Mouse (Mus musculus) CH12.LX (cell line): ENCODE measurements around the gene Dnah7c. TPM values are rescaled to one million over a fixed set of nuclear protein-coding genes. Genes with fewer than 3 reads are reported as not detected.

Experiments
- DNase-seq: peaks from one replicate; pipeline ENCODE4 v3.0.0-alpha.2; 2013; ENCODE audit errors: extremely low read depth
- H3K27ac ChIP-seq: 2 replicates; pipeline ENCODE4 v1.5.1; 2012; ENCODE audit warnings: low read depth, mild to moderate bottlenecking, control low read depth, moderate library complexity; ENCODE audit not compliant: insufficient read depth
- H3K27me3 ChIP-seq: replicated peaks from 2 replicates; pipeline ENCODE3; 2012; ENCODE audit warnings: inconsistent platforms
- H3K36me3 ChIP-seq, 2 experiments: replicated peaks in 1 of 2; 2 replicates each; pipeline versions ENCODE3 to v1.6.1; 2012; ENCODE audit warnings: inconsistent platforms in 1 of 2, low read length in 1 of 2, mild to moderate bottlenecking in 1 of 2, mixed read lengths in 1 of 2, moderate library complexity in 1 of 2; ENCODE audit not compliant: control insufficient read depth in 1 of 2, insufficient read depth in 1 of 2
- H3K4me1 ChIP-seq, 2 experiments: 2 replicates each; pipeline ENCODE4 v1.6.1; 2012; ENCODE audit warnings: inconsistent platforms in 1 of 2, moderate library complexity in 1 of 2; ENCODE audit not compliant: insufficient read depth in 2 of 2, control insufficient read depth in 1 of 2
- H3K4me2 ChIP-seq: 2 replicates; pipeline ENCODE4 v1.6.1; 2012; ENCODE audit warnings: low read depth, mild to moderate bottlenecking, control low read depth; ENCODE audit not compliant: poor library complexity, insufficient read depth, severe bottlenecking
- H3K4me3 ChIP-seq, 3 experiments: fragments of 150-350 bp in 1 of 3; sonication (generic) in 1 of 3; replicated peaks in 1 of 3; 2 replicates each; pipeline versions ENCODE3 to v1.5.1; 2011 to 2012; ENCODE audit warnings: low read depth in 2 of 3, low read length in 2 of 3, mild to moderate bottlenecking in 2 of 3, moderate library complexity in 2 of 3, control low read depth in 1 of 3, improper control_type of control experiment in 1 of 3, inconsistent platforms in 1 of 3, mixed read lengths in 1 of 3; ENCODE audit not compliant: poor library complexity in 1 of 3
- H3K79me2 ChIP-seq: replicated peaks from 2 replicates; pipeline ENCODE4 v1.6.1; 2012; ENCODE audit warnings: mild to moderate bottlenecking, moderate library complexity; ENCODE audit not compliant: control insufficient read depth, poor library complexity, insufficient read depth, severe bottlenecking; ENCODE audit errors: extremely low read depth
- H3K9ac ChIP-seq: 2 replicates; pipeline ENCODE4 v1.6.1; 2012; ENCODE audit warnings: low read depth, mild to moderate bottlenecking, control low read depth, moderate library complexity; ENCODE audit not compliant: insufficient read depth
- H3K9me3 ChIP-seq: replicated peaks from 2 replicates; pipeline ENCODE3; 2012; ENCODE audit warnings: low read length, inconsistent platforms, mixed read lengths
- BHLHE40 ChIP-seq: IDR thresholded peaks from 2 replicates; pipeline ENCODE4 v1.6.1; 2011; ENCODE audit warnings: mild to moderate bottlenecking, low read depth, low read length, improper control_type of control experiment
- CHD1 ChIP-seq: IDR thresholded peaks from 2 replicates; pipeline ENCODE4 v1.6.1; 2012; ENCODE audit warnings: low read depth, low read length, improper control_type of control experiment, inconsistent platforms
- CTCF ChIP-seq, 2 experiments: IDR thresholded peaks in 1 of 2; conservative IDR thresholded peaks in 1 of 2; 2 replicates each; pipeline ENCODE4 v1.5.1; 2011 to 2012; ENCODE audit warnings: low read depth in 2 of 2, low read length in 2 of 2, improper control_type of control experiment in 1 of 2, inconsistent platforms in 1 of 2, mild to moderate bottlenecking in 1 of 2, moderate library complexity in 1 of 2
- ELF1 ChIP-seq: IDR thresholded peaks from 2 replicates; pipeline ENCODE4 v1.6.1; 2014; ENCODE audit warnings: low read depth, mild to moderate bottlenecking, inconsistent platforms, low read length, improper control_type of control experiment
- EP300 ChIP-seq: IDR thresholded peaks from 2 replicates; pipeline ENCODE4 v1.6.1; 2011; ENCODE audit warnings: low read length, improper control_type of control experiment
- ETS1 ChIP-seq: conservative IDR thresholded peaks from 2 replicates; pipeline ENCODE4 v1.6.1; 2012; ENCODE audit warnings: low read depth, mild to moderate bottlenecking, inconsistent platforms, low read length, improper control_type of control experiment, moderate library complexity
- HCFC1 ChIP-seq: IDR thresholded peaks from 2 replicates; pipeline ENCODE4 v1.6.1; 2012; ENCODE audit warnings: low read depth, mild to moderate bottlenecking, inconsistent platforms, low read length, improper control_type of control experiment
- IRF4 ChIP-seq: IDR thresholded peaks from 2 replicates; pipeline ENCODE4 v1.6.1; 2014; ENCODE audit warnings: low read depth, mild to moderate bottlenecking, inconsistent platforms, low read length, improper control_type of control experiment
- MAZ ChIP-seq: IDR thresholded peaks from 2 replicates; pipeline ENCODE4 v1.6.1; 2012; ENCODE audit warnings: low read depth, mild to moderate bottlenecking, inconsistent platforms, low read length, improper control_type of control experiment, moderate library complexity
- MEF2A ChIP-seq: IDR thresholded peaks from 2 replicates; pipeline ENCODE4 v1.6.1; 2014; ENCODE audit warnings: low read depth, mild to moderate bottlenecking, inconsistent platforms, low read length, improper control_type of control experiment, borderline replicate concordance
- NELFE ChIP-seq: IDR thresholded peaks from 2 replicates; pipeline ENCODE4 v1.6.1; 2011; ENCODE audit warnings: low read depth, low read length, improper control_type of control experiment
- NRF1 ChIP-seq: IDR thresholded peaks from 2 replicates; pipeline ENCODE4 v1.6.1; 2014; ENCODE audit warnings: low read depth, mild to moderate bottlenecking, inconsistent platforms, low read length, improper control_type of control experiment, moderate library complexity
- POLR2A ChIP-seq: IDR thresholded peaks from 2 replicates; pipeline ENCODE4 v1.6.1; 2011; ENCODE audit warnings: low read depth, mild to moderate bottlenecking, improper control_type of control experiment, low read length
- POLR2AphosphoS2 ChIP-seq: IDR thresholded peaks from 2 replicates; pipeline ENCODE4 v1.6.1; 2011; ENCODE audit warnings: low read depth, low read length, improper control_type of control experiment
- RAD21 ChIP-seq: IDR thresholded peaks from 2 replicates; pipeline ENCODE4 v1.6.1; 2011; ENCODE audit warnings: low read depth, mild to moderate bottlenecking, low read length, improper control_type of control experiment, moderate library complexity
- SIN3A ChIP-seq: IDR thresholded peaks from 2 replicates; pipeline ENCODE4 v1.6.1; 2012; ENCODE audit warnings: low read length, improper control_type of control experiment, inconsistent platforms
- TBP ChIP-seq: conservative IDR thresholded peaks from 2 replicates; pipeline ENCODE4 v1.6.1; 2011; ENCODE audit warnings: low read depth, low read length, improper control_type of control experiment
- TCF12 ChIP-seq: IDR thresholded peaks from 2 replicates; pipeline ENCODE4 v1.6.1; 2014; ENCODE audit warnings: low read depth, mild to moderate bottlenecking, inconsistent platforms, low read length, improper control_type of control experiment
- ZMIZ1 ChIP-seq: IDR thresholded peaks from 2 replicates; pipeline ENCODE4 v1.6.1; 2012; ENCODE audit warnings: low read depth, mild to moderate bottlenecking, inconsistent platforms, low read length, improper control_type of control experiment
- dilution Hi-C: fragments of 300-500 bp; cut with MboI; formaldehyde crosslinking; loops from 2 replicates; pipeline ENCODE4 v1.14.3; 2020; ENCODE audit warnings: low sequenced_read_pairs; ENCODE audit not compliant: extremely low pct_unique_long_range_greater_than_20kb, extremely low pct_ligation_motif_present
- in situ Hi-C: fragments of 300-500 bp; cut with MboI; formaldehyde crosslinking; loops from 3 replicates; pipeline ENCODE4 v1.14.3; 2019; ENCODE audit warnings: low sequenced_read_pairs, low pct_ligation_motif_present, low pct_unique_long_range_greater_than_20kb, mixed read lengths
- polyA plus RNA-seq: library from polyadenylated mRNA; unstranded; fragments of >175 nt; gene quantifications from 2 replicates; pipeline ENCODE4 v1.2.1, GENCODE M21; 2012; ENCODE audit warnings: low read depth; ENCODE audit not compliant: insufficient read length
- total RNA-seq, 2 experiments: library from RNA; depleted of rRNA; stranded (reverse); fragments of 300-350 nt in 1 of 2; fragments of >200 nt in 1 of 2; gene quantifications; 2 replicates each; pipeline ENCODE4 v1.2.3; 2012 to 2014

The Dnah7c gene
- total and polyA plus RNA-seq, 3 experiments = not detected

- H3K27ac ChIP-seq = peak overlapping the region; percentile 87
- peak overlapping the region; percentile 79 to 90 (median 87) for H3K4me3 ChIP-seq
- H3K79me2 ChIP-seq = peaks cover 5% of the 10 kb centered on the region; the same call in 1 of the 2 replicates
- H3K36me3 ChIP-seq = no peaks in the 10 kb centered on the region
- no peaks in the 10 kb centered on the region for H3K27me3 ChIP-seq
- in situ Hi-C loops = loop anchor here (10.0 kb wide), 1 partner anchor 71 kb away; no protein-coding TSS in a partner anchor
- peak; percentile 91 for DNase-seq
- H3K4me1 ChIP-seq = peaks cover 9 to 44% of the 10 kb centered on the region in 2 experiments; a peak in 3 of 4 replicates
- peak; percentile 96 for TF ChIP-seq POLR2A
- peak; percentile 94 for TF ChIP-seq NRF1
- TF ChIP-seq TBP = peak; percentile 96
- no peak for TF ChIP-seq CHD1
- TF ChIP-seq ELF1 = no peak
- H3K9me3 ChIP-seq = no peaks in the 10 kb centered on the region
- H3K9ac ChIP-seq = peak overlapping the region; percentile 93
- no peak overlapping the region for H3K4me2 ChIP-seq
- dilution Hi-C loops = no loop called here
Measured at GRCm38 (mm10) chr1:46853317-46854035, 428.1 kb downstream of the Dnah7c start.

DNA sequence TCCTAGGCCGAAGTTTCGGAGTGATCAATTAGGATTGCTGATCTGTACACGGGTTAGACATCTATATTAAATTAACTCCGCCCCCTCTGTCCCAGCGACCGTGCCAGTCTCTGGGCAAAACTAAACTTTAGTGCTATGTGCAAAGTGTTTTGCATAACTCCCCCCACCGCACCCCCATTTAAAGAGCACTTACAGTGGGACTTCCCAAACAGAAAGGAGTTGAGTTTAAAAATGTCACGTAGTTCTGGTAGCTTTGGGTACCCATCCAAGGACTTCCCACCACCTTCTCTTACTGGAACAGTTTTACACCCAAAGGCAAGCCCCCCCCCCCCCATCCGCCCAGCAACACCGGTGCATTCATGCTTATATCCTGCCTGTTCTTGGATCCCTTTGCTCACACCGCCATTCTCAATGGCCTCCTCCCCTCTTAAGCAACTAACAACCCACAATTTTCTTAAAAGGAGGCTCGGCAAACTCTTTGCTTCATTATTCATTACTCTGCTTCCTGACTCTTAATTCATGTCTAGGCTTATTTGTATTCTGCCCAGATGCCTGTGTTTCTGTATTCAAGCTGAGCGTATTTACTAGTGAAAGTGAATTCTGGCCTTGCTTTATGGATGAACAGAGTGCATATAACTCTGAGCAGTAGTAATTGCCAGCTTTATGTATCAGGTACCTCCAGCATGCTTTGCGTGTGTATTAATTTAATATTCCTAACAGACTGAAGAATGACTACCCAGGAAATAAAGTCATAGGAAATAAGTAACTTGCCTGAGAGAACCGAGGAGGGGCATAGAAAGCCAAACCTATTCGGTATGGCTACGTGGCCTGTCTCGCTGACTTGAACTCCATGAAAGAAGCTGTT is 428.9 kb downstream of the Dnah7c start:
- no peaks in the 10 kb centered on the region for H3K27me3 ChIP-seq
- DNase-seq = peak; percentile 92
- H3K4me2 ChIP-seq = peak overlapping the region; percentile 82
- no peaks in the 10 kb centered on the region for H3K9me3 ChIP-seq
- H3K9ac ChIP-seq = peak overlapping the region; percentile 94
- peak overlapping the region; percentile 87 for H3K27ac ChIP-seq
- in situ Hi-C loops (loop anchor here (10.0 kb wide), 1 partner anchor 71 kb away; no protein-coding TSS in a partner anchor), dilution Hi-C loops (no loop called here)
- TF ChIP-seq TCF12 = peak; percentile 85
- TF ChIP-seq NELFE = peak; percentile 89
- no peak for TF ChIP-seq EP300
- TF ChIP-seq HCFC1 = peak; percentile 71
- TF ChIP-seq RAD21 = no peak
- TF ChIP-seq IRF4 = peak; percentile 43; the same call in 1 of the 2 replicates
- TF ChIP-seq MAZ = peak; percentile 92
- peak; percentile 10; the same call in 1 of the 2 replicates for TF ChIP-seq NRF1
- TF ChIP-seq POLR2AphosphoS2 = peak; percentile 93
- TF ChIP-seq POLR2A = peak; percentile 81
- TF ChIP-seq ETS1 = peak; percentile 80
- no peak; the same call in 1 of the 2 replicates for TF ChIP-seq SIN3A
- TF ChIP-seq TBP = peak; percentile 93
- TF ChIP-seq BHLHE40 = peak; percentile 81
- peak; percentile 93; the same call in 1 of the 2 replicates for TF ChIP-seq CHD1
- TF ChIP-seq ZMIZ1 = peak; percentile 90
- no peak for TF ChIP-seq CTCF (conservative IDR thresholded peaks at IDR 0.05 in 1 of 2, IDR thresholded peaks at IDR 0.05 in 1 of 2; ENCODE audit: low read depth in 2 of 2, low read length in 2 of 2)
- peak; percentile 81 for TF ChIP-seq MEF2A
- TF ChIP-seq ELF1 = peak; percentile 31
- H3K36me3 ChIP-seq = no peaks in the 10 kb centered on the region
- peaks cover 5% of the 10 kb centered on the region; the same call in 1 of the 2 replicates for H3K79me2 ChIP-seq
- H3K4me1 ChIP-seq = peaks cover 13 to 52% of the 10 kb centered on the region in 2 experiments
- H3K4me3 ChIP-seq = peak overlapping the region; percentile 46 to 87 (median 51)
